Mouse (Mus musculus): ENCODE measurements around the gene Chst4. TPM values are rescaled to one million over a fixed set of nuclear protein-coding genes. Genes with fewer than 3 reads are reported as not detected.
A peak's percentile ranks its signal among the peaks of the same experiment; 100 is the strongest.

Chst4 gene
- polyA plus RNA-seq, 1 experiment from 2014 or later: not detected

DNA sequence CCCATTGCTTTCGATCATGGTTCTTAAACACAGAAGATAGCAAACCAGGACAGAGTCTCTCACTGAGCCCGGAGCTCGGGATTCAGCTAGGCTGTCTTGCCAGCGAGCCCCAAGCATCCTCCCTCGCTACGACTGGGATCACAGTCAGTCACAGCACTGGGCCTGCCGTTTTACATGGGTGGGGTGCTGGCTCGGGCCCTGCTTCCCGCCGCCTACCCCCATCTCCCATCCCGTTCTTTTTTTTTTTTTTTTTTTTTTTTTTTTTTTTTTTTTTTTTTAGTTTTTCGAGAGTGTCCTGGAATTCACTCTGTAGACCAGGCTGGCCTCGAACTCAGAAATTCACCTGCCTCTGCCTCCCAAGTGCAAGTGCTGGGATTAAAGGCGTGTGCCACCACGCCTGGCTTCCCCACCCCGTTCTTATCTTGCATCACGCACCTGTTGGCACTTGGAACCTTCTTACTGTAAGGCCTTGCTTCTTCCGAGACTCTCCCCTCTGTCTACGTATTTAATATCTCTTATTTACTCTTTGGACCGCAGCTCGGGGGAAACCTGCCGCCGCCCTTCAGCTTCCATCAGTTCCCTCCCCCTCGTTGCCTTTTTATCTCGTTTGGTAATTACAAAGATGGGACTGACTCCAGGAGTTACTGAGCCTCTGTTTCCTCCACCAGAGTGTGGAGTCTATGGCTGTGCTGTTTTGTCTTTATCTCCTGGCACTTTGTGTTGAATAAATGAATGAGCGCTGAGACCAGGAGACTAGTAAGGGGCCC lies 31.1 kb downstream of the Chst4 start:
- no peak for DNase-seq (ENCODE audit: low spot score)

DNA sequence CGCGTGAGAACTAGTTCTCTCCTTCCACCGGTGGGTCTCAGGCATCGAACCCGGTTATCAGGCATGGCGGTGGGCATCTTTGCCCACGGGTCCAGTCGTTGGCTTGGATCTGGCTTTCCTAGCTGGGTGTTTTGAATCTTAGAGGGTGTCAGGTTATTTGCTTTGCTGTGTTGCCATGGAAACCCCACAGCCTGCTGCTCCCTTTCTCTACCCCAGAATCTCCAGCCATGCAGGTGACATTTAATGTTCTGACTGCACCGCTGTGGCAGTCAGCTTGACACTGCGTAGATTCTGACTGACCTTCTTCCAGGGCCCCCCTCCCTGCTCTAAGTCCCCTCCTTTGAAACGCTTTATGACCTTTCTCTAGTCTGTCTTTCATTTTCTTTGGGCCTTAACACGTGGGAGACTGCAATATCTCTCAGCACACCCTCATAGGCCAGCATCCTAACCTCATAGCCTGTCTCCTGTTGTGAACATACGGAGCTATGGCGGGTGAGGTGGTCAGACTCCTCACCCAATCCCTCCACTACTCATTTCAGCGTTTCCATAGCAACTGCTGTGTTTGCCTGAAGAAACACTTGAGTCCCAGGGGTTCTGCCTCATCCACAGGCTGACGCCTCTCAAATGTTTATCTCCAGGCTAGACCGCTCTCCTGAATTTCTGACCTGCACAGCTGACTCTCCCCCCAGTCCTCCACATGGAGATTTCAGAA lies 33.1 kb downstream of the Chst4 start:
- no peak for DNase-seq (ENCODE audit: low spot score)

GRCm38 (mm10) chr8:110004300-110004699 lies 35.2 kb downstream of the Chst4 start:
- DNase-seq (ENCODE audit: low spot score): no peak

DNA sequence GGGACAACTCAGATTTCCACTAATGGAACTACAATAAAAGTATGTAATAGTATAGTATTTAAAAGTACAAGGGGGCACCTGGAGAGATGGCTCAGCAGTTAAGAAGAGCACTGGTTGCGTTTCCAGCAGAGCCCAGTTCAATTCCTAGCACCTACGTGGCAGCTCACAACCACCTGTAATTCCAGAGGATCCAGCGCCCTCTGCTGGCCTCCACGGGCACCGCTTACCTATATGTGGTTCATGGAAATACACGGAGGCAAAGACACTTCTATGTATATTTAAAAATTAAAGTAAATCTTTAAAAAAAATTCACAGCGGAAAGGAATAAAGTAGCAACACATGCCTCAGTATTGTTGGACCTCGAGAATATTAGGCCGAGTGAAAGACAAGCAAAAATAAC lies 36.6 kb downstream of the Chst4 start:
- peak; percentile 43 for DNase-seq (ENCODE audit: low spot score)

DNA sequence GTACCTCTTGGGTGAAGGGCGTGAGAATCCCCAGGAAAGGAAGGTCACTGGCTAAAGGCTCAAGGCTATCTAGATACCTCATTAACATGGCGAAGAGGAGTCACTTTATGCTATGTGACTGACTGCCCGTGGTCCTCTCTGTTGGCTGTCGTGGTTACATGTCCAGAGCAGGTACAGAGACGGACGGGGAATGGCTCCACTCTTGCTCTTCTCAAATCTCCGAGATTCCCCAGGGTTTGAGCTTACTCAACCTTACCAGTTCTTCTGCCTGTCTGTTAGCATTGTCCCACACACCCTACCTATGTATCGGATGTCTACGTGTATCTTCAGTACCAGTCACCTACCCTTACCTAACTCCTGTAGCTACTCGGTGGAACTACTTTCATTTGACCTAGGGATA lies 39.6 kb downstream of the Chst4 start:
- no peak for DNase-seq (ENCODE audit: low spot score)

- DNase-seq (ENCODE audit: low spot score): no peak
Observed at GRCm38 (mm10) chr8:109998066-109998465, 41.5 kb downstream of the Chst4 start.

- DNase-seq (ENCODE audit: low spot score): no peak
Observed at GRCm38 (mm10) chr8:109997381-109997780, 42.2 kb downstream of the Chst4 start.

DNA sequence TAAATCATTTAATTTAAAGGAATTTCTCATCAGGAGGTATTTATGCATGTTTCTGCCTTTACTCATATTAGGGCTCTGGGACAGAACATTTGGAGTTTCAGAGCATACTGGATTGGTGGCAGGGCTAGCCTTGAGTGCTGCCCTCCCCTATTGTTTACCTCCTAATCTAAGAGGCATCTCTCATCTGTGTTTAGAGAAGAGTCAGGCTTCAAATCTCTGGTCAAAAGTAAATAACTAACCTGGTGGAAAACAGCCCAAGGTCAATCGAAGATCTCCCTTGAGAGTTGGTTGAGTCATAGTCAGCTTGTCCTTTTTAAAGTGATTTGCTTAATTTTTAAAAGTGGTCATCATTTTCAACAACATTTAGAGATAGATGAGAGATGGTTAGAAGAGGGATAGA lies 46.6 kb downstream of the Chst4 start:
- DNase-seq (ENCODE audit: low spot score): no peak

GRCm38 (mm10) chr8:109992166-109992565 lies 47.4 kb downstream of the Chst4 start:
- DNase-seq (ENCODE audit: low spot score): no peak

DNA sequence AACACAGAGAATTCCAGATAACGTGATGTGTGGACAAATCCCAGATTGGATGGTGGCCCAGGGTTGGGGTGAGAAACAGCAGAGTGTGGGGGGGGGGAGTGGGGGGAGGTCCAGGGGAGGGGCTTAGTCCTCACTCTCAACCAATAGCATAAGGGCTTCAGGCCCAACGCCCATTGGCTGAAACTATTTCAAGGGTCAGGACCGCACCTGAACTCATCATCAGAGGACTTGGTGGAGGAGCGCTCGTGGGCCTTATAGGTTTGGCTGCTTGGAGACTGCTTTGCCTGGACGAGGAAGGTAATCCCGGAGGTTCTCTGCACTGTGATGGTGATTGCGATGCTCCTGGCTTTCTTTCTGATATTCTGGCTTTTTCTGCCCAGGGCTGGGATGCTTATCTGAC lies 49.3 kb downstream of the Chst4 start, which contains the start of gene Tat:
Tat (plus strand) TSS at position 214 of the 400 bp plus-strand sequence.
- DNase-seq (ENCODE audit: low spot score): no peak

DNA sequence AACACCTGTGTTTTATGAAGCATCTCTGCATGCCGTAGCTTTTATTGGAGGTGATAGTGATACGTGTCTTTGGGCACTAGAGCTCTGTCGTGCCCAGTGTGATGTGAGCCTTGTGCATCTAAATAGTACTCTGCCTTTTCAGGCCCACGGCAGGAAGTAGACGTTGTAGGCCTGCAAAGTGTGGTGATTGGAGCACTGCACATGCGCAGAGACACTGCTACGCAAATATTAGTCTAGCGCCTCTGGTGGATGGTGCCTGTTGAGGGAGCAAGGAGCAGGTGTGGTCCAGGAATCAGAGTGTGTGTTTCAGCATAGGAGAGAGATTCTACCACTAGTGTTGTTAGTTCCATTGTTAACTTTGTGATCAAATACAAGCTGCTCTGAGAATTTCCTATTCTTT lies 50.4 kb downstream of the Chst4 start:
- no peak for DNase-seq (ENCODE audit: low spot score)

DNA sequence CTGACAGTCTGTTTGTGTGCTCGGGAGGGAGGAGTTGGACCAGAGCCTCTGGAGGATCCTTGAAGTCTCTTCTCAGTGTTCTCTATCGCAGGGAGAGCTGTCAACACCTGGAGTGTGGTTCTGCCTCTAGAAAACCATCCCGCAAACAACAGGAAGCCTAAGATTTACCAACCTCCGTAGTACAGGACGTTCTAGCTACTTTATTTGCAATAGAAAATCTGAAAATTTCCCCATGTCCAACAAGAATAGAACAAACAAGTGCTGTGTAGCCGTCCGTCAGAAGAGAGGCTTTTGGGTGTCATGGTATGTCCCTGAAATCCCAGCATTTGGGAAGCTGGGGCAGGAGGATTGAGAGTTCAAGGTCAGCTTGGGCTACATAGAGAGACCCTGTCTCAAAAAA lies 51.8 kb downstream of the Chst4 start:
- DNase-seq (ENCODE audit: low spot score): no peak

GRCm38 (mm10) chr8:109986384-109986783 lies 53.2 kb downstream of the Chst4 start:
- peak; percentile 3 for DNase-seq (ENCODE audit: low spot score)

DNA sequence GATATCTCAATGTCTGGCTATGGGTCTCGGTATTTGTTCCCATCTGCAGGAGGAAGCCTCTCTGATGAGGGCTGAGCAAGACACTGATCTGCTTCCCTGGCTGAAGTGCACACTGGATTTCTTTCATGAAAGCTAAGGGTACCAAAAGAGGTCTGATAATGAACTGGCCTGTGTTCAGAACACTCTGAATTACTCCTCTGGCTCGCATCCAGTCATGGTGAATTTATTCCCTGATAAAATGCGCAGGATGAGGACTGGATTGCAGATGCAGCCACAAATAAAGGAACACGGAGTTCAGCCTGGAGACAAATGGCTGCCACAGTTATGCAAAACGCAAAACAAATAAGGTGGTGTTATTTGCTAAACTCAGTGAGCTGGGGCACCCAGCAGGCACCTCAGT lies 55.6 kb downstream of the Chst4 start:
- DNase-seq (ENCODE audit: low spot score): no peak

- peak; percentile 35 for DNase-seq (ENCODE audit: low spot score)
Observed at GRCm38 (mm10) chr8:109982386-109983105, 57.0 kb downstream of the Chst4 start.

DNA sequence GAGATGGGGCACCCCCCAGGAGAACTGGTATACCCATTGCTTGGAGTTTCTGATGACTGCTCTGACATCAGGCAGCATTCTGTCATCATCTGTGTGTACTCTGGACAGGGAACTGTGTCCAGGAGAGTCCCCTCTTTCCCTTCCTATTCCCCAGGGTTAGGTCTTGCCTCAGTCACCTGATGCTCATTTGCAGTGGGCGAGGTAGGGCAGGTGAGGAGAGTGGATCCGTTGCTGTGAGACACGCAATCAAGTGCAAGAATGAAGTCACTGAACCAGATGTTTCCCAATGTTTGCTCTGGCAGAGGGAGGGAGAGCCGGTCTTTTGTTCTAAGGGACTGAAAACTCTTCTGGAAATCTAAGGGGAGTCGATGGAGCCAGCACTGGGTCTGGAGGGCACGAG lies 60.2 kb downstream of the Chst4 start:
- DNase-seq (ENCODE audit: low spot score): no peak

Other genes with a start within 250 kb of the Chst4 start
- gene Phlpp2, start 171.2 kb downstream of the Chst4 start, polyA plus RNA-seq (2015; fragmentation: Nextera tagmentation; extraction: Ambion mirVana): 0.68 and 0.72 TPM in 2 replicates
- gene Marveld3, start 77.5 kb downstream of the Chst4 start, polyA plus RNA-seq (2015; fragmentation: Nextera tagmentation; extraction: Ambion mirVana): 0.44 and 0.73 TPM in 2 replicates
- 0.12 TPM in 2 replicates for gene Tat, start 49.3 kb downstream of the Chst4 start, polyA plus RNA-seq (2015; fragmentation: Nextera tagmentation; extraction: Ambion mirVana)
- 1.2 and 1.5 TPM in 2 replicates for gene Zfp612, start 40.0 kb upstream of the Chst4 start, polyA plus RNA-seq (2015; fragmentation: Nextera tagmentation; extraction: Ambion mirVana)
- 0.14 TPM in 1 of 2 replicates, not detected in the other for gene Gm21964, start 61.5 kb upstream of the Chst4 start, polyA plus RNA-seq (2015; fragmentation: Nextera tagmentation; extraction: Ambion mirVana)
- gene Gm17720, start 63.0 kb upstream of the Chst4 start, polyA plus RNA-seq (2015; fragmentation: Nextera tagmentation; extraction: Ambion mirVana): not detected in 2 replicates
- 1.3 and 1.4 TPM in 2 replicates for gene Calb2, start 128.5 kb upstream of the Chst4 start, polyA plus RNA-seq (2015; fragmentation: Nextera tagmentation; extraction: Ambion mirVana)
- gene Cmtr2, start 175.9 kb upstream of the Chst4 start, polyA plus RNA-seq (2015; fragmentation: Nextera tagmentation; extraction: Ambion mirVana): 6.9 and 7.6 TPM in 2 replicates
- 0.14 and 0.18 TPM in 2 replicates for gene Hydin, start 227.2 kb upstream of the Chst4 start, polyA plus RNA-seq (2015; fragmentation: Nextera tagmentation; extraction: Ambion mirVana)

Measured in thymus, postnatal 0 days (tissue).